Mouse (Mus musculus) ES-E14 (cell line): ENCODE data around the gene Nap1l1. TPM values are rescaled to one million over a fixed set of nuclear protein-coding genes. Genes with fewer than 3 reads are reported as not detected.
A peak's percentile ranks its signal among the peaks of the same experiment; 100 is the strongest.

ENCODE experiments used
- DNase-seq: peaks from one replicate; pipeline ENCODE4 v3.0.0-alpha.2; 2013; ENCODE audit warnings: low read depth, low spot score
- H3K27ac ChIP-seq: 2 replicates; pipeline ENCODE4 v1.5.1; 2012; ENCODE audit warnings: low read depth, mild to moderate bottlenecking, low read length, moderate library complexity, mixed read lengths; ENCODE audit not compliant: poor library complexity, insufficient read depth, severe bottlenecking
- H3K36me3 ChIP-seq: 2 replicates; pipeline ENCODE4 v1.6.1; 2012; ENCODE audit warnings: mild to moderate bottlenecking, low read length, moderate library complexity, mixed read lengths; ENCODE audit not compliant: control insufficient read depth, poor library complexity, insufficient read depth, severe bottlenecking
- H3K4me1 ChIP-seq, 2 experiments: fragments of 150-350 bp in 1 of 2; sonication (generic) in 1 of 2; 2 replicates each; pipeline ENCODE4 v1.6.1; 2012; ENCODE audit warnings: low read length in 2 of 2, mild to moderate bottlenecking in 1 of 2, mixed read lengths in 1 of 2; ENCODE audit not compliant: control insufficient read depth in 2 of 2, insufficient read depth in 2 of 2, poor library complexity in 1 of 2
- H3K4me3 ChIP-seq, 2 experiments: fragments of 150-350 bp in 1 of 2; sonication (generic) in 1 of 2; 2 replicates each; pipeline ENCODE4 v1.5.1; 2012; ENCODE audit warnings: low read length in 2 of 2, low read depth in 1 of 2, mild to moderate bottlenecking in 1 of 2, mixed read lengths in 1 of 2; ENCODE audit not compliant: insufficient read depth in 1 of 2, poor library complexity in 1 of 2, severe bottlenecking in 1 of 2
- H3K9ac ChIP-seq: 2 replicates; pipeline ENCODE4 v1.6.1; 2012; ENCODE audit warnings: low read depth, mild to moderate bottlenecking, low read length, mixed read lengths; ENCODE audit not compliant: poor library complexity, insufficient read depth, severe bottlenecking
- H3K9me3 ChIP-seq: fragments of 150-350 bp; sonication (generic); 2 replicates; pipeline ENCODE4 v1.6.1; 2012; ENCODE audit warnings: low read depth, mild to moderate bottlenecking, low read length; ENCODE audit not compliant: control insufficient read depth, insufficient read depth
- CHD2 ChIP-seq: IDR thresholded peaks from 2 replicates; pipeline ENCODE4 v1.6.1; 2014; ENCODE audit warnings: mild to moderate bottlenecking, low read depth, low read length, inconsistent platforms
- HCFC1 ChIP-seq: IDR thresholded peaks from 2 replicates; pipeline ENCODE4 v1.6.1; 2012; ENCODE audit warnings: low read length, inconsistent platforms, borderline replicate concordance; ENCODE audit not compliant: insufficient read depth
- MAFK ChIP-seq: IDR thresholded peaks from 2 replicates; pipeline ENCODE4 v1.6.1; 2014; ENCODE audit warnings: mild to moderate bottlenecking, low read depth, low read length, inconsistent platforms; ENCODE audit not compliant: insufficient read depth
- ZC3H11A ChIP-seq: IDR thresholded peaks from 2 replicates; pipeline ENCODE4 v1.6.1; 2012; ENCODE audit warnings: low read depth, mild to moderate bottlenecking, inconsistent platforms, low read length, borderline replicate concordance
- ZNF384 ChIP-seq: IDR thresholded peaks from 2 replicates; pipeline ENCODE4 v1.6.1; 2012; ENCODE audit warnings: low read depth, low read length, inconsistent platforms
- in situ Hi-C, 2 experiments: fragments of 600-800 bp; cut with MboI; formaldehyde crosslinking; loops; one replicate each; pipeline ENCODE4 v1.15.1; 2025; ENCODE audit warnings: low sequenced_read_pairs in 2 of 2, inconsistent platforms in 1 of 2; ENCODE audit not compliant: unreplicated experiment in 2 of 2
- total RNA-seq: library from RNA; depleted of rRNA; stranded (reverse); fragments of 300-350 nt; gene quantifications from 2 replicates; pipeline ENCODE4 v1.2.3, GENCODE M21; 2012

The Nap1l1 gene
- total RNA-seq, 1 experiment, result 258 TPM

DNA sequence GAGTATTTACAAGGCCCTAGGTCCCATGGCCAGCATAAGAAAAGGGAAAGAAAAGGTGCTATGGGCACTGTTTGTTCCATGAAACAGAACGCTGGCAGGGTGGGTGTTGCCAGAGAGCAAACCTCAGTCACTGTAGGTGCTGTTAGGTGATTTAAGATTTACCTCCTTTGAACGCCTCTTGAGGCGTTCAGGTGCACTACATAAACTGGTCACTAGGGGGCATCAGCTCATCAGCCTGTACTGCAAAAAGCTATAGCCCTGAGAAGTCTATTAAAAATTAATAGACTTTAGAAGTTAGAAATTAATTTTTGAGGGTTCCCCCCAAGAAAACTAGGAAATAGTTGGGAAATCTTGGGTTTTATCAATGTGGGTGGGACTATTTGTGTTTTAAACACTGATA is 30.0 kb downstream of the Nap1l1 start:
- Histone ChIP-seq H3K27ac (no peak overlapping the region), H3K4me3 (no peak overlapping the region), H3K9me3 (no peaks in the 10 kb centered on the region), H3K4me1 (peaks cover 0 to 3% of the 10 kb centered on the region in 2 experiments; a peak in 1 of 4 replicates), H3K36me3 (peaks cover 2% of the 10 kb centered on the region; the same call in 1 of the 2 replicates), H3K9ac (no peak overlapping the region)
- in situ Hi-C loops, result loop anchor here in 1 of 2 experiments (10.0 kb wide), 1 partner anchor 152 kb away; no protein-coding TSS in a partner anchor
- peak; percentile 60 for DNase-seq
- TF ChIP-seq ZC3H11A, result peak; percentile 94
- no peak for TF ChIP-seq ZNF384

GRCm38 (mm10) chr10:111503716-111504115 is 30.7 kb downstream of the Nap1l1 start:
- in situ Hi-C loops, result loop anchor here in 1 of 2 experiments (10.0 kb wide), 1 partner anchor 151 kb away; no protein-coding TSS in a partner anchor
- no peak overlapping the region for H3K27ac ChIP-seq
- H3K9me3 ChIP-seq, result no peaks in the 10 kb centered on the region
- DNase-seq, result no peak
- no peak overlapping the region for H3K9ac ChIP-seq
- H3K36me3 ChIP-seq, result no peaks in the 10 kb centered on the region; the same call in 1 of the 2 replicates
- TF ChIP-seq ZNF384 (no peak), CHD2 (no peak), ZC3H11A (no peak), HCFC1 (no peak), MAFK (no peak)
- H3K4me1 ChIP-seq, result peaks cover 3% of the 10 kb centered on the region in 2 experiments
- H3K4me3 ChIP-seq, result no peak overlapping the region

GRCm38 (mm10) chr10:111504606-111505005 is 31.6 kb downstream of the Nap1l1 start:
- Histone ChIP-seq H3K9me3 (no peaks in the 10 kb centered on the region), H3K27ac (no peak overlapping the region), H3K4me3 (no peak overlapping the region), H3K36me3 (no peaks in the 10 kb centered on the region), H3K4me1 (peaks cover 3 to 5% of the 10 kb centered on the region in 2 experiments), H3K9ac (no peak overlapping the region)
- TF ChIP-seq CHD2 (no peak), ZC3H11A (no peak), HCFC1 (no peak), ZNF384 (no peak), MAFK (no peak)
- DNase-seq, result no peak
- in situ Hi-C loops, result loop anchor here in 1 of 2 experiments (10.0 kb wide), 1 partner anchor 150 kb away; no protein-coding TSS in a partner anchor

DNA sequence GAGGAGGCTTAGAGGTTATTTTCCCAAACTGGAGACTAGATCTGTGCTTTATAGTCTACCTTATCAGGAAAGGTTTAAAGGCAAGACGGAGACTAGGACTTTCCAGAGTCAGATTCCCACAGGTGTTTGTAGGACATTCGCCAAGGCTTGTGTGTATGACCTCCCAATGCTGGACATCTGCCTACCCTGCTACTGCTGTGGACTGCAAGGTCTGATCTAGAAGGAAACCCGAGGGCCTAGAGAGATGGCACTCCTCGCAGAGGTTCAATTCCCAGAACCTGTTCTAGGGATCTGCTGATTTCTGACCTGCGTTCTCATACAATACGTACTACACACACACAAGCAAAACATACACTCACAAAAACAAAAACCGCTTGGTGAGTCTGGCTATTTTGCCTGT is 32.4 kb downstream of the Nap1l1 start:
- in situ Hi-C loops, result loop anchor here in 1 of 2 experiments (10.0 kb wide), 1 partner anchor 149 kb away; no protein-coding TSS in a partner anchor
- TF ChIP-seq ZNF384 (no peak), HCFC1 (no peak), CHD2 (no peak), ZC3H11A (no peak), MAFK (no peak)
- H3K36me3 ChIP-seq, result no peaks in the 10 kb centered on the region
- no peak overlapping the region for H3K27ac ChIP-seq
- peak overlapping the region; percentile 54; the same call in 1 of the 2 replicates for H3K9ac ChIP-seq
- H3K4me3 ChIP-seq, result peak overlapping the region in 1 of 2 experiments; percentile 71; a peak in 2 of 4 replicates
- H3K4me1 ChIP-seq, result peaks cover 5 to 6% of the 10 kb centered on the region in 2 experiments
- DNase-seq, result no peak
- H3K9me3 ChIP-seq, result no peaks in the 10 kb centered on the region
